8 mouse cellular contexts compared by ENCODE assay signal in genomic region chr7:19698907-19699826, GRCm38 (mm10). TPM values are rescaled to one million over a fixed set of nuclear protein-coding genes. Genes with fewer than 3 reads are reported as not detected.
A peak's percentile ranks its signal among the peaks of the same experiment; 100 is the strongest.
DNase-seq lines count a peak whose midpoint lies in the region; ATAC-seq and TF ChIP-seq lines count a peak whose summit lies in the region.

Apoe (minus strand) TSS chr7:19699188.

- no peaks in the 10 kb centered on the region for H3K9me3 ChIP-seq in E14TG2a.4 (ENCODE audit: low read length)
- H3K9me3 ChIP-seq in liver, postnatal 0 days (ENCODE audit: low read length), result no peaks in the 10 kb centered on the region
- H3K9me3 ChIP-seq in neural tube, embryonic 13.5 days, result no peaks in the 10 kb centered on the region

- no peaks in the 10 kb centered on the region for H3K27me3 ChIP-seq in E14TG2a.4 (ENCODE audit: insufficient read depth, low read length)
- no peaks in the 10 kb centered on the region for H3K27me3 ChIP-seq in liver, postnatal 0 days (ENCODE audit: insufficient read depth, low read length)
- H3K27me3 ChIP-seq in neural tube, embryonic 13.5 days, result peaks cover 4% of the 10 kb centered on the region; the same call in 1 of the 2 replicates

- peaks cover 84% of the 10 kb centered on the region for H3K4me1 ChIP-seq in E14TG2a.4 (replicated peaks; ENCODE audit: low read depth, low read length)
- H3K4me1 ChIP-seq in bone marrow, adult 2 months (ENCODE audit: control insufficient read depth, insufficient read depth, low read length), result peaks cover 7% of the 10 kb centered on the region
- H3K4me1 ChIP-seq in liver, postnatal 0 days (ENCODE audit: insufficient read depth), result peaks cover 62% of the 10 kb centered on the region
- H3K4me1 ChIP-seq in neural tube, embryonic 13.5 days (replicated peaks), result peaks cover 28% of the 10 kb centered on the region

- H3K4me3 ChIP-seq in E14TG2a.4 (replicated peaks; ENCODE audit: low read length), result peak within 1 kb of the TSS; percentile 86
- H3K4me3 ChIP-seq in bone marrow, adult 2 months (replicated peaks; ENCODE audit: control insufficient read depth, low read depth, low read length), result peak within 1 kb of the TSS; percentile 19
- peak within 1 kb of the TSS; percentile 49 for H3K4me3 ChIP-seq in liver, postnatal 0 days (ENCODE audit: low read depth, low read length)
- H3K4me3 ChIP-seq in neural tube, embryonic 13.5 days, result peak within 1 kb of the TSS; percentile 35

- TF ChIP-seq POLR2A in bone marrow, adult 2 months (IDR thresholded peaks at IDR 0.05; ENCODE audit: borderline replicate concordance, control insufficient read depth, low read depth, low read length), result no peak

- peak; percentile 69 for TF ChIP-seq EP300 in liver, postnatal 0 days (IDR thresholded peaks at IDR 0.05; ENCODE audit: low read depth)

- intact Hi-C loops in heart, postnatal 36 days (cut with DNase I), result loop anchor here (2.0 kb wide), 1 partner anchor 74 kb away; no protein-coding TSS in a partner anchor

- peak within 1 kb of the TSS; percentile 83 for H3K9ac ChIP-seq in liver, postnatal 0 days (replicated peaks)
- H3K9ac ChIP-seq in neural tube, embryonic 13.5 days, result peak within 1 kb of the TSS; percentile 69

- 3% methylated on average over 20 of the region's 20 CpGs for WGBS in bone marrow, adult 2 months
- WGBS in liver, postnatal 0 days (ENCODE audit: insufficient replicate concordance), result 3% methylated on average over 19 of the region's 20 CpGs
- 2% methylated on average over 20 of the region's 20 CpGs for WGBS in neural tube, embryonic 13.5 days

- peaks cover 59% of the 10 kb centered on the region for H3K36me3 ChIP-seq in E14TG2a.4 (ENCODE audit: insufficient read depth, low read length)
- peaks cover 15% of the 10 kb centered on the region for H3K36me3 ChIP-seq in liver, postnatal 0 days (replicated peaks; ENCODE audit: insufficient read depth, low read length)
- peaks cover 32% of the 10 kb centered on the region for H3K36me3 ChIP-seq in neural tube, embryonic 13.5 days

- H3K4me2 ChIP-seq in liver, postnatal 0 days (ENCODE audit: low read depth, low read length), result peak within 1 kb of the TSS; percentile 68
- H3K4me2 ChIP-seq in neural tube, embryonic 13.5 days, result peak within 1 kb of the TSS; percentile 60

- peak within 1 kb of the TSS; percentile 73 for H3K27ac ChIP-seq in bone marrow, adult 2 months (ENCODE audit: control insufficient read depth, insufficient read depth, low read depth, low read length, poor library complexity)
- H3K27ac ChIP-seq in liver, postnatal 0 days (ENCODE audit: low read depth), result peak within 1 kb of the TSS; percentile 98
- H3K27ac ChIP-seq in neural tube, embryonic 13.5 days (replicated peaks), result peak within 1 kb of the TSS; percentile 54; the same call in 1 of the 2 replicates

- peak; percentile 46 for DNase-seq in forelimb bud, embryonic 11.5 days (ENCODE audit: low read depth, low spot score)
- DNase-seq in heart, postnatal 36 days, result peak; percentile 63 to 70
- peak; percentile 58 to 66 for DNase-seq in layer of hippocampus, adult 18-20 months (ENCODE audit: low spot score in 2 of 2)
- peak; percentile 84 for DNase-seq in liver, postnatal 0 days
- DNase-seq in thymus, postnatal 25 days, result peak; percentile 39

- no peak for TF ChIP-seq CTCF in E14TG2a.4 (conservative IDR thresholded peaks at IDR 0.05; ENCODE audit: low read length)
- no peak for TF ChIP-seq CTCF in bone marrow, adult 2 months (IDR thresholded peaks at IDR 0.05; ENCODE audit: control insufficient read depth, insufficient read depth, low read length)
- TF ChIP-seq CTCF in liver, postnatal 0 days (IDR thresholded peaks at IDR 0.05; ENCODE audit: low read depth), result peak; percentile 16; the same call in 1 of the 2 replicates

- peak; percentile 62 for ATAC-seq in liver, postnatal 0 days
- peak; percentile 70 for ATAC-seq in neural tube, embryonic 13.5 days (ENCODE audit: low read depth)

RNA-seq across cellular contexts. Expression of gene Apoe, which starts in this region (rescaled TPM):
- polyA plus RNA-seq in bone marrow, adult 2 months (2011; ENCODE audit: insufficient read depth, insufficient read length, low replicate concordance, missing spikeins), result 205 and 422 TPM in 2 replicates
- total RNA-seq in heart, postnatal 36 days (2021), result 100 to 1,000 TPM; 308 to 344 TPM
- total RNA-seq in layer of hippocampus, adult 18-20 months (2021), result 1,000 to 10,000 TPM; 2,690 to 2,764 TPM
- polyA plus RNA-seq in liver, postnatal 0 days (2015; fragmentation: Nextera tagmentation; extraction: Ambion mirVana), result 20,006 and 20,209 TPM in 2 replicates
- 408 and 440 TPM in 2 replicates for polyA plus RNA-seq in neural tube, embryonic 13.5 days (2015; fragmentation: Nextera tagmentation; extraction: Ambion mirVana)

Comparison
In these comparisons a context has a peak if more than half of its experiments do, and no peak if none do; other contexts are left out.
1. Peak in every context shown above with its lines: DNase-seq, ATAC-seq, H3K4me3 ChIP-seq and H3K27ac ChIP-seq.
2. RNA of gene Apoe (total RNA-seq): 2,690 to 2,764 TPM in layer of hippocampus, adult 18-20 months; 308 to 344 TPM in heart, postnatal 36 days; every median in the first group is over 4 times any median in the second.
3. RNA of gene Apoe (polyA plus RNA-seq): 20,006 to 20,209 TPM in liver, postnatal 0 days; 408 to 440 TPM in neural tube, embryonic 13.5 days and 205 to 422 TPM in bone marrow, adult 2 months; every median in the first group is over 10 times any median in the second.
4. H3K4me3 ChIP-seq: peak in every context shown above with its lines; median percentile 86 in E14TG2a.4; 49 in liver, postnatal 0 days; 35 in neural tube, embryonic 13.5 days; 19 in bone marrow, adult 2 months.